Mouse (Mus musculus) stomach, embryonic 16.5 days (tissue): ENCODE data around the gene Neurog2. TPM values are rescaled to one million over a fixed set of nuclear protein-coding genes. Genes with fewer than 3 reads are reported as not detected.

Experiments used
- polyA plus RNA-seq: library from polyadenylated mRNA; unstranded; fragments of >200 nt; fragmentation: Nextera tagmentation; extraction: Ambion mirVana; gene quantifications from 2 replicates; pipeline ENCODE4 v1.2.1, GENCODE M21; 2015

The Neurog2 gene
- polyA plus RNA-seq, 1 experiment from 2014 or later, result 0.05 TPM

Other genes starting within 250 kb of the Neurog2 start
- 33.1 and 40.0 TPM in 2 replicates for gene Ank2, start 133.8 kb upstream of the Neurog2 start, polyA plus RNA-seq
- 44.5 and 45.9 TPM in 2 replicates for gene Larp7, start 79.8 kb upstream of the Neurog2 start, polyA plus RNA-seq
- gene Zgrf1, start 79.6 kb upstream of the Neurog2 start, polyA plus RNA-seq, result 5.9 and 6.3 TPM in 2 replicates
- 2.8 and 4.3 TPM in 2 replicates for gene Alpk1, start 147.4 kb downstream of the Neurog2 start, polyA plus RNA-seq
- gene Tifa, start 156.7 kb downstream of the Neurog2 start, polyA plus RNA-seq, result 7.3 and 7.4 TPM in 2 replicates
- 42.2 and 43.3 TPM in 2 replicates for gene Ap1ar, start 204.4 kb downstream of the Neurog2 start, polyA plus RNA-seq